Mouse (Mus musculus) kidney, adult 2 months (tissue): ENCODE data around the gene Atp7b. TPM values are rescaled to one million over a fixed set of nuclear protein-coding genes. Genes with fewer than 3 reads are reported as not detected.

Source experiments
- DNase-seq: peaks from one replicate; pipeline ENCODE4 v3.0.0; 2021
- H3K27ac ChIP-seq: fragments of 200-500 bp; 2 replicates; pipeline ENCODE4 v1.5.1; 2012; ENCODE audit warnings: low read depth, low read length, control low read depth, inconsistent platforms; ENCODE audit not compliant: insufficient read depth
- H3K27me3 ChIP-seq: fragments of 200-500 bp; replicated peaks from 2 replicates; pipeline ENCODE4 v1.6.1; 2012; ENCODE audit warnings: mild to moderate bottlenecking, moderate library complexity, low read length, inconsistent platforms; ENCODE audit not compliant: control insufficient read depth, insufficient read depth
- H3K36me3 ChIP-seq: fragments of 200-500 bp; 2 replicates; pipeline ENCODE4 v1.6.1; 2012; ENCODE audit warnings: mild to moderate bottlenecking, moderate library complexity, low read length, inconsistent platforms; ENCODE audit not compliant: control insufficient read depth, insufficient read depth
- H3K4me1 ChIP-seq: fragments of 200-500 bp; 2 replicates; pipeline ENCODE4 v1.6.1; 2011; ENCODE audit warnings: low read length; ENCODE audit not compliant: control insufficient read depth, insufficient read depth
- H3K4me3 ChIP-seq: fragments of 200-500 bp; 2 replicates; pipeline ENCODE4 v1.5.1; 2011; ENCODE audit warnings: mild to moderate bottlenecking, low read depth, low read length, control low read depth; ENCODE audit not compliant: insufficient read depth
- CTCF ChIP-seq: fragments of 200-500 bp; conservative IDR thresholded peaks from 2 replicates; pipeline ENCODE4 v1.5.1; 2011; ENCODE audit warnings: low read depth, mild to moderate bottlenecking, control low read depth, low read length, moderate library complexity, mixed read lengths; ENCODE audit not compliant: insufficient read depth, insufficient read length
- POLR2A ChIP-seq: fragments of 200-500 bp; IDR thresholded peaks from one replicate; pipeline ENCODE4 v1.6.1; 2011; ENCODE audit warnings: low read depth, low read length, control low read depth
- WGBS: fragments of 180-500 bp; shearing (Covaris S2); methylation state at CpG from one replicate; pipeline ENCODE4 v1.1.7; 2018; 5-methylcytosine and 5-hydroxymethylcytosine counted together
- polyA plus RNA-seq: library from polyadenylated mRNA; depleted of rRNA; stranded (reverse); fragments of >200 nt; gene quantifications from 2 replicates; pipeline ENCODE4 v1.2.3, GENCODE M21; 2012

The Atp7b gene
- polyA plus RNA-seq, 1 experiment = 1.1 TPM

DNA sequence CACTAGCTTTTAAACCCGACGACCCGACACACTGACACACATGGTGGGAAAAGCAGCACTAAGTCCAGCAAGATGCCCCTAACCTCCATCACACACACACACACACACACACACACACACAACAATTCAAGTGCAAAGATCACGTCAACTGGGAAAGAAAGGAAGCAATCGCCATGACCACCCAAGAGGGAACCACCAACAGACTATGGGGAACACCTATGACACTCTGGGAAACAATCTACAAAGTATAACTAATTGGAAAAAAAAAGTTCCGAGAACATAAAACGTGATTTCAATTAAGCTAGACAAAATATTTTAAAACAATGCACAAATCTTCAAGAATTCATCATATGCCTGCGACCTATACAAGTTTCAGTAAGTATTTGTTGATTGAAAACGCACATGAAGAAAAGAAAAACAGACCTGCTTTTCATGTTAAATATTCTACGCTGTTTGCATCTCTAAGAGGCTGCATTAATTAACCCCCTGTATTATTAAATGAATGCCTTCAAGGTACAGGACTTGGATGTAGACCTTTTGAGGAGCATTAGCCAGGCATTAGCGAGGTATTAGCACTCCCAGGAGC, 859 bp downstream of the Atp7b start:
- Histone ChIP-seq H3K4me3 (peak overlapping the region; percentile 95), H3K36me3 (no peaks in the 10 kb centered on the region), H3K27ac (no peak overlapping the region), H3K27me3 (no peaks in the 10 kb centered on the region), H3K4me1 (no peaks in the 10 kb centered on the region)
- 55% methylated on average over 11 of the region's 11 CpGs for WGBS
- TF ChIP-seq CTCF (no peak), POLR2A (no peak)
- DNase-seq = no peak

DNA sequence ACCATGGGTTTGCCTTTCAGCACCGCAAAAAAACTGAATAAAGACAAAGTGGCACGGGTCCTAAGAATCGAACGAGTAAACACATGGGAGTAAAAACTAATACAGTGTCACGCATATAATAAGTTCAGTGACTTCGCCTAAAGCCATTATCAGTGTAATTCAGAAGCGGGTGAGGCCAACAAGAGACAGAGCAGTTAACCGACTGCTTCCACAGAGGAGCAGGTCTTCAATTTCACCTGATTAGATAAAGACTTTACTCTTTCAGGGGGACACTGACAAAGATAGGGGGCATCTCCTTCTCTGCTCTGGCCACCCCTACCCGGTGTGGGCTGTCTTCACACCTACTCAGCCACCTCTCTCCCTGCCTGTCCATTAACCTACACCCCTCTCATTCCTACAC, 1.7 kb downstream of the Atp7b start:
- DNase-seq = no peak
- Histone ChIP-seq H3K4me1 (no peaks in the 10 kb centered on the region), H3K36me3 (no peaks in the 10 kb centered on the region), H3K4me3 (no peak overlapping the region), H3K27me3 (no peaks in the 10 kb centered on the region), H3K27ac (no peak overlapping the region)
- TF ChIP-seq POLR2A (no peak), CTCF (no peak)
- WGBS = 86% methylated on average over 9 of the region's 9 CpGs

DNA sequence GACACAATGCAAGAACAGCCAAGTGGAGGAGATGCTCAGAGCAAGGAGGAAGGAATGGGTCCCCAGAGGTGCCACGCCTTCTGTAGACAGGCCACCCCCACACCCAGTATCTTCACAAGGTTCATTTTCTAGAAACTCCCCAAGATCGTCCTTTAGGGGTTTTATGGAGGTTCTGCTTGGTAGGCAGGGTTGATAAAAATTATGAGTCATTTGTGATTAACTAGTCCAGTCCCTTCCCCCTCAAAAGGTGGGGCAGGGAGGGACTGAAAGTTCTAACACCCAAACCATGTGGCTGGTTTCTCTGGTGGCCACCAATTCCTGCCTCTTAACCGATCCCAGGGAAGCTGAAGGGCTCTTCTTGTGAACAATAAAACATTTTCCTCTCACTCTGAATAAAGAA, 3.3 kb downstream of the Atp7b start:
- TF ChIP-seq POLR2A = no peak
- no peak for TF ChIP-seq CTCF
- Histone ChIP-seq H3K4me1 (no peaks in the 10 kb centered on the region), H3K4me3 (no peak overlapping the region), H3K36me3 (no peaks in the 10 kb centered on the region), H3K27me3 (no peaks in the 10 kb centered on the region), H3K27ac (no peak overlapping the region)
- WGBS = 61% methylated on average over 3 of the region's 3 CpGs
- no peak for DNase-seq

DNA sequence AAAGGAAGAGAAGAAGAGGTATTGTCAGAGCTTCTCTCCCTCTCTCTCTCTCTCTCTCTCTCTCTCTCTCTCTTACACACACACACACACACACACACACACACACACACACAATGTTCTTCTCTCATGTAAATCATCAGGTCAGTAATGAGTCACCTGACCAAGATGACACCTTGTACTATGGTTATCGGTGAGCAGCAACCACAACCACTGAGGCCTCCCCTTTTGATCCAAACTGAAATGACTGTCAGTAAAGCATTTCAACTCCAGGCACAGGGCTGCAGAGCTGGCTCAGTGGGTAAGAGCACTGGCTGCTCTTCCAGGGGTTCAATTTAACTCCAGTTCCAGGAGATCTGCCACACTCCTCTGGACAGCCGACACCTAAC, 4.6 kb downstream of the Atp7b start:
- Histone ChIP-seq H3K4me1 (no peaks in the 10 kb centered on the region), H3K36me3 (no peaks in the 10 kb centered on the region), H3K27ac (no peak overlapping the region), H3K4me3 (no peak overlapping the region), H3K27me3 (no peaks in the 10 kb centered on the region)
- DNase-seq = no peak
- no peak for TF ChIP-seq CTCF
- TF ChIP-seq POLR2A = no peak
- 86% methylated on average over 2 of the region's 2 CpGs for WGBS

DNA sequence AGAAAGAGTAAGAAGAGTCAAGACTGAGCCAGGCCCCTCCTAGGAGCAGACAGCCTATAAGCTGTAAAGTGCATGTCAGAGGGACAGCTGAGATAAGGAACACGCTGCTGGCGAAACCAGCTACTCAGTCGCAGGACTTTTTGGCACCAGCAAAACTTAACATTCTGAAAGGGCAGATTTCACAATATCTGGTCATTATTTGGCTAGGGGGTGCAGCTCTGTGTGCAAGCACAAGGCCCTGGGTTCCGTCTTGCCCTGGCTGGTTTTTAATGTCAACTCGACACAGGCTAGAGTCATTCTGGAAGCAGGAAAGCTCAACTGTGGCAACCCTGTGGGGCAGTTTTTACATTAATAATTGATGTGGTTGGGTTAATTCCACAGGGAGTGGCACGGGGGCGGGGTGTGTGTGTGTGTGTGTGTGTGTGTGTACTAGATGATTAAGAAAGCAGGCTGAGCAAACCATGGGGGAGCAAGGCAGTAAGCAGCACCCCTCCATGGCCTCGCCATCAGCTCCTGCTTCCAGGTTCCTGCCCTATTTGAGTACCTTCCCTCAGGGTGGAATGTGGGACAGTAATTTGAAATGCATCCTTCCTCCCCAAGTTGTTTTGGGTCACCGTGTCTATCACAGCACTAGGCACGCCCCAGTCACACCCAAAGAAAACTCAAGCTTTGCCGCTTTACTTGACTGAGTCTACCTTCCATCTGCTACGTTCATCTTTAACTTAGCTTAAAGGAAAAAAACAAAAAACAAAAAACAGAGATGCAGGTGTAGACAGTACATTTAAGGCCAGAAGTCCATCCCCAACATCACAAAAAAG, 5.2 kb downstream of the Atp7b start:
- peak; percentile 49 for DNase-seq

DNA sequence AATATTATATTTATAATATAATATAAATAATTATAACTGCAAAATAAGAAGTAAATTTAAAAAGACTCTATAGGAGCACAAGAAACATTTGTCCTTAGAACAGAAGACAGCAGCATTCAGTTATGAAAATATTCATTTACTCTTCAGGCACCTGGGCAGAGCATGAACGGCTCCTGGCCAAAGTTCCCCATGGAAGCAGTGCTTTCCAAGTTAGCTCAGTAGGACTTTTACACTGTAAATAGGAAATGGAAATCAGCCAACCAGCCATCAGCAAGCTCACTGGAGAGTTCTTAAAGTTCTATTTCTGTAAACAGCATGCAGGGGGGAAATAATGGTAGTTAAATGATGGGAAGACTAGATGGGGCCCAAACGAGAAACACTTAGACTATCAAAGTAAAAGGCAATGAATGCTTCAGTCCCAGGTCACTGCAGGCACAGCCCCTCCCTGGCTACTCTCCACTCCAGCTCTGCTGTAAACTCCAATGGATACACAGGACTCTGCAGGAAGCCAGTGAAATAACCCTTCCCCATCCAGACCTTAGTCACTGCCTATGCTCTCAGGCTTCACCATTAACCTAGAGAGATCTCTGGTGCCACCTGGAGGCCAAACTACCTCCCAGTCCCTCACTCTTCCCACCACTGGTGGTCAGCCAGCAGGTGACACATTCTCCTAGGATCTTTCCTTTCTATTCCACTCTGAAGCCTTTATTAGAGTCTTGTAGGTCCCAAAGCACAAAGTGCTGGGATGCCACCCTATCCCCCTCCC, 12.2 kb downstream of the Atp7b start:
- Histone ChIP-seq H3K27ac (no peak overlapping the region), H3K4me3 (no peak overlapping the region), H3K36me3 (no peaks in the 10 kb centered on the region), H3K4me1 (no peaks in the 10 kb centered on the region), H3K27me3 (no peaks in the 10 kb centered on the region)
- no peak for TF ChIP-seq POLR2A
- peak; percentile 88 for TF ChIP-seq CTCF
- 32% methylated on average over 2 of the region's 2 CpGs for WGBS
- DNase-seq = peak; percentile 62

More for the DNA sequence above, 5.2 kb downstream of the Atp7b start:
- TF ChIP-seq POLR2A (no peak), CTCF (no peak)
- no peaks in the 10 kb centered on the region for H3K36me3 ChIP-seq
- H3K4me3 ChIP-seq = no peak overlapping the region
- no peak overlapping the region for H3K27ac ChIP-seq
- no peaks in the 10 kb centered on the region for H3K4me1 ChIP-seq
- H3K27me3 ChIP-seq = no peaks in the 10 kb centered on the region
- 73% methylated on average over 12 of the region's 12 CpGs for WGBS

DNA sequence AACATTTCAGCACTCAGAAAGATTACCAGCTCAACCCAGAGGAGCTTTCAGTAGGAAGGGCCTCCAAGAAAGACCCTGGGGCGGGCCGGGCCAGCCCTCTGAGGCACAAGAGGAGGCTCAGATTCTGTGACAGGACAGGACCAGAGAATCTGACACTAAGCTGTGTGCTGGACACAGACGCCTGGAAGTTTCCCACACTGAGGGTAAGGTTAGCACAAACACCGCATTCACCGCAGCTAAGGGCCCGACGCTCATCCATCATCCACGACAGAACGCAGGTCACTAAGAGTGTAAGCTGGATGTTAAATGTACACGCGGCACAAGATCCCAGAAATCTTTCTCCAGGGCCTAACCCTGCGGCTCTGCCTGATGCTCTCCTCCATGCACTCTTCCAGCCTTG, 16.4 kb downstream of the Atp7b start:
- Histone ChIP-seq H3K4me1 (no peaks in the 10 kb centered on the region), H3K4me3 (no peak overlapping the region), H3K27ac (no peak overlapping the region), H3K36me3 (no peaks in the 10 kb centered on the region), H3K27me3 (no peaks in the 10 kb centered on the region)
- WGBS = 53% methylated on average over 12 of the region's 12 CpGs
- TF ChIP-seq CTCF (no peak), POLR2A (no peak)
- no peak for DNase-seq
